Mouse (Mus musculus) spleen, adult 2 months (tissue): ENCODE results near the gene Trim44. TPM values are rescaled to one million over a fixed set of nuclear protein-coding genes. Genes with fewer than 3 reads are reported as not detected.

Source experiments
- DNase-seq, 2 experiments: peaks; one replicate each; pipeline versions ENCODE4 v3.0.0 to v3.0.0-alpha.2; 2012 to 2021; ENCODE audit warnings: low spot score in 2 of 2, low read depth in 1 of 2
- H3K27ac ChIP-seq: fragments of 200-500 bp; 2 replicates; pipeline ENCODE4 v1.5.1; 2012; ENCODE audit warnings: low read length, inconsistent platforms; ENCODE audit not compliant: insufficient read depth
- H3K27me3 ChIP-seq: fragments of 200-500 bp; 2 replicates; pipeline ENCODE4 v1.6.1; 2012; ENCODE audit warnings: mild to moderate bottlenecking, moderate library complexity, low read length, inconsistent platforms; ENCODE audit not compliant: control insufficient read depth, insufficient read depth
- H3K36me3 ChIP-seq: fragments of 200-500 bp; 2 replicates; pipeline ENCODE4 v1.6.1; 2012; ENCODE audit warnings: mild to moderate bottlenecking, low read length, inconsistent platforms; ENCODE audit not compliant: control insufficient read depth, insufficient read depth
- H3K4me1 ChIP-seq: fragments of 200-500 bp; 2 replicates; pipeline ENCODE4 v1.6.1; 2011; ENCODE audit warnings: inconsistent platforms; ENCODE audit not compliant: control insufficient read depth, insufficient read depth, insufficient read length
- H3K4me3 ChIP-seq: fragments of 200-500 bp; 2 replicates; pipeline ENCODE4 v1.5.1; 2011; ENCODE audit warnings: mild to moderate bottlenecking, inconsistent platforms; ENCODE audit not compliant: insufficient read depth, insufficient read length; ENCODE audit errors: extremely low read depth
- CTCF ChIP-seq: fragments of 200-500 bp; IDR thresholded peaks from 2 replicates; pipeline ENCODE4 v1.5.1; 2011; ENCODE audit warnings: mild to moderate bottlenecking, inconsistent platforms; ENCODE audit not compliant: insufficient read depth, insufficient read length, insufficient replicate concordance; ENCODE audit errors: extremely low read depth
- POLR2A ChIP-seq: fragments of 200-500 bp; IDR thresholded peaks from 2 replicates; pipeline ENCODE4 v1.6.1; 2011; ENCODE audit warnings: low read depth, low read length, inconsistent platforms
- WGBS: fragments of 180-500 bp; shearing (Covaris S2); methylation state at CpG from one replicate; pipeline ENCODE4 v1.1.7; 2018; 5-methylcytosine and 5-hydroxymethylcytosine counted together
- polyA plus RNA-seq: library from polyadenylated mRNA; depleted of rRNA; stranded (reverse); fragments of >200 nt; gene quantifications from 2 replicates; pipeline ENCODE4 v1.2.3, GENCODE M21; 2012

Gene Trim44
- polyA plus RNA-seq, 1 experiment = 12.9 TPM

- H3K27ac ChIP-seq = no peak overlapping the region
- no peak for DNase-seq
- TF ChIP-seq CTCF = no peak
- TF ChIP-seq POLR2A = no peak
- no peaks in the 10 kb centered on the region for H3K4me1 ChIP-seq
- no peaks in the 10 kb centered on the region; the same call in 1 of the 2 replicates for H3K36me3 ChIP-seq
- no peaks in the 10 kb centered on the region for H3K27me3 ChIP-seq
- 81% methylated on average over 7 of the region's 7 CpGs for WGBS
- H3K4me3 ChIP-seq = no peak overlapping the region
Measured at GRCm38 (mm10) chr2:102365983-102366545, 41.6 kb downstream of the Trim44 start.

GRCm38 (mm10) chr2:102364565-102365200, 42.9 kb downstream of the Trim44 start:
- Histone ChIP-seq H3K27ac (no peak overlapping the region), H3K4me1 (no peaks in the 10 kb centered on the region), H3K36me3 (no peaks in the 10 kb centered on the region; the same call in 1 of the 2 replicates), H3K27me3 (no peaks in the 10 kb centered on the region), H3K4me3 (no peak overlapping the region)
- DNase-seq = no peak
- TF ChIP-seq POLR2A (no peak), CTCF (no peak)
- 70% methylated on average over 4 of the region's 4 CpGs for WGBS

GRCm38 (mm10) chr2:102362896-102363530, 44.6 kb downstream of the Trim44 start:
- no peak for TF ChIP-seq POLR2A
- TF ChIP-seq CTCF = no peak
- no peak for DNase-seq
- Histone ChIP-seq H3K27ac (no peak overlapping the region), H3K36me3 (no peaks in the 10 kb centered on the region; the same call in 1 of the 2 replicates), H3K27me3 (no peaks in the 10 kb centered on the region), H3K4me3 (no peak overlapping the region), H3K4me1 (no peaks in the 10 kb centered on the region)
- WGBS = 32% methylated on average over 1 of the region's 1 CpGs

GRCm38 (mm10) chr2:102362266-102362665, 45.4 kb downstream of the Trim44 start:
- no peaks in the 10 kb centered on the region for H3K4me1 ChIP-seq

GRCm38 (mm10) chr2:102356879-102357695, 50.5 kb downstream of the Trim44 start:
- WGBS = 97% methylated on average over 7 of the region's 7 CpGs
- no peak for TF ChIP-seq POLR2A
- no peaks in the 10 kb centered on the region for H3K4me1 ChIP-seq
- no peak for DNase-seq
- peaks cover 6% of the 10 kb centered on the region; the same call in 1 of the 2 replicates for H3K36me3 ChIP-seq
- H3K27me3 ChIP-seq = no peaks in the 10 kb centered on the region
- no peak overlapping the region for H3K27ac ChIP-seq
- no peak overlapping the region for H3K4me3 ChIP-seq

More at GRCm38 (mm10) chr2:102362266-102362665, 45.4 kb downstream of the Trim44 start:
- Histone ChIP-seq H3K27me3 (no peaks in the 10 kb centered on the region), H3K4me3 (no peak overlapping the region), H3K27ac (no peak overlapping the region), H3K36me3 (peaks cover 1% of the 10 kb centered on the region; the same call in 1 of the 2 replicates)
- DNase-seq = no peak
- TF ChIP-seq CTCF (no peak), POLR2A (no peak)
- WGBS = 85% methylated on average over 2 of the region's 2 CpGs

- Histone ChIP-seq H3K36me3 (peaks cover 6% of the 10 kb centered on the region; the same call in 1 of the 2 replicates), H3K4me1 (no peaks in the 10 kb centered on the region), H3K27ac (no peak overlapping the region), H3K27me3 (no peaks in the 10 kb centered on the region), H3K4me3 (no peak overlapping the region)
- WGBS = 86% methylated on average over 1 of the region's 1 CpGs
- DNase-seq = no peak
- no peak for TF ChIP-seq CTCF
- TF ChIP-seq POLR2A = no peak
Measured at GRCm38 (mm10) chr2:102354076-102354475, 53.6 kb downstream of the Trim44 start.

- 31% methylated on average over 2 of the region's 2 CpGs for WGBS
- H3K36me3 ChIP-seq = peaks cover 2% of the 10 kb centered on the region
- no peak overlapping the region for H3K4me3 ChIP-seq
- TF ChIP-seq CTCF (no peak), POLR2A (no peak)
- no peaks in the 10 kb centered on the region for H3K4me1 ChIP-seq
- no peak overlapping the region for H3K27ac ChIP-seq
- peak; percentile 28 to 48 for DNase-seq
- H3K27me3 ChIP-seq = no peaks in the 10 kb centered on the region
Measured at GRCm38 (mm10) chr2:102341429-102341828, 66.2 kb downstream of the Trim44 start.
